Mouse (Mus musculus) mouse embryonic stem cell (cell line): ENCODE data around the gene Olfr1141.

Source experiments
- in situ Hi-C, 2 experiments: fragments of 300-500 bp; cut with MboI; formaldehyde crosslinking; loops; 1 replicate in 1 of 2; 3 replicates in 1 of 2; pipeline ENCODE4 v1.14.3; 2019 to 2020; ENCODE audit warnings: low sequenced_read_pairs in 2 of 2, low pct_unique_long_range_greater_than_20kb in 1 of 2, mixed read lengths in 1 of 2; ENCODE audit not compliant: unreplicated experiment in 1 of 2

Olfr1141 gene

GRCm38 (mm10) chr2:87753891-87754290, at the start of gene Olfr1141:
Olfr1141 (minus strand) TSS chr2:87753991.
- in situ Hi-C loops: no loop called here

DNA sequence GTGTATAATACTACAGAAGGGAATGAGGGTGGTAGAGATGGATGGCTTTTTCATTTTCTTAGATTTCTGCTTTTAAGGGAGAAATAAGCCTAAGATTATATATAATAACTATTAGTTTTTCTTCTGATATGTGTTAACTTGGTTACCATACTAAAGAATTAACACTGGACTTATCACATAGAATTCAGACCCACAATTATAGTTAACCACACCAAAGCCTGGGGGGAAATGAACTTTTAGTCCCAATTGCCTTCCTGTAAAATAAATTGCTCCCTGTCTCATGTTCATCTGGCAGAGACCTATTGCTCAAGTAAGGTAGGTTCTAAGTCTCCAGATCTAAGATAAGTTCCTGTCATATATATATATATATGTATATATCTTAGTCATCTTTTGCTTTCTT, 46.5 kb upstream of the Olfr1141 start, which contains the start of gene Olfr1143:
Gene Olfr1143, plus strand, starts transcription at position 301 of the 400 bp plus-strand sequence.
- in situ Hi-C loops: no loop called here

DNA sequence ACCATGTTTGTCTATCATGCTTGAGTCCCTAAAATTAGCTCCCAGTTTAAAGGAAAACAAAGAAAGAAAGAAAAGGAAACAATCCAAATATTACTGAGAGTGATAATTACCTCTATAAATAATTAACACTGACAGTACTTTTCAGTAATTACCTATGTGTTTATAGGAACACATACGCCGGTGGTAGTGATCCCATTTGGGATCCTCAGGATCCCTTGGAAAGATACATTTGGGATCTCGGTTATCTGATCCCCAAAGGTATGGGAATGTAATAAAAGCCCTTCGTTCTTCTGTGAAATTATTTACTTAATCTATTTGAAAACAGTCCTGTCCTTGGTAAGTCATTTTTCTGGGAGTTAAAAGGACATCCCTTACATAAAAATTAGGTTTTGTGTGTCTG, 25.4 kb upstream of the Olfr1141 start, which contains the start of gene Olfr152:
Gene Olfr152, plus strand, starts transcription at position 301 of the 400 bp plus-strand sequence.
- in situ Hi-C loops: no loop called here

GRCm38 (mm10) chr2:87776143-87776542, 22.4 kb upstream of the Olfr1141 start:
- in situ Hi-C loops: no loop called here

GRCm38 (mm10) chr2:87743452-87743851, 10.3 kb downstream of the Olfr1141 start, which contains the start of gene Olfr1140:
Olfr1140 (plus strand) TSS chr2:87743752.
- in situ Hi-C loops: no loop called here

DNA sequence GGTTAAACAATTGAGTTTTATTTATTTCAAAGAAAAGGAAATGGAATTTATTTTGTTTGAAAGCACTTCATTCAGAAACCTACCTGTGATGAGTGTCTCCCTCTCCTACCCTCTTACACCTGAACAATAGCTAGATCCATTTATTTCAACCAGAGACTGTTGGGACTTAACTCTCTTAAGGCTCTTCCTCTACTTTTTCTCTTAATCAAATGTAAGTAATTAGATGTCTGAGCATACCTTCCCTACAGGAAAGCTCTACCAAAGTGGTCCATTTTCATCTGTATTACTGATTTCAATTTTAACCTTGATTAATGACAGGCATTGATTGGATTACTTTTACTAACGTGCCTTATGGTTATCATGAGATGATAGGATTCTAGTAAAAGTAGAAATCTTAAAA, 13.9 kb downstream of the Olfr1141 start, which contains the start of gene Olfr1138:
Gene Olfr1138, minus strand, starts transcription at position 101 of the 400 bp plus-strand sequence.
- in situ Hi-C loops: no loop called here

GRCm38 (mm10) chr2:87713079-87713478, 40.7 kb downstream of the Olfr1141 start, which contains the start of gene Olfr1137:
Olfr1137 (minus strand) TSS chr2:87713179.
- in situ Hi-C loops: no loop called here
